Mouse (Mus musculus) kidney, adult 2 months (tissue): ENCODE results near the gene Asb8.

ENCODE experiments used
- CTCF ChIP-seq: fragments of 200-500 bp; conservative IDR thresholded peaks from 2 replicates; pipeline ENCODE4 v1.5.1; 2011; ENCODE audit warnings: low read depth, mild to moderate bottlenecking, control low read depth, low read length, moderate library complexity, mixed read lengths; ENCODE audit not compliant: insufficient read depth, insufficient read length
- POLR2A ChIP-seq: fragments of 200-500 bp; IDR thresholded peaks from one replicate; pipeline ENCODE4 v1.6.1; 2011; ENCODE audit warnings: low read depth, low read length, control low read depth

- no peak for TF ChIP-seq CTCF
- TF ChIP-seq POLR2A: no peak
These were observed 16.2 kb downstream of the Asb8 start for GRCm38 (mm10) chr15:98149166-98149602.
